Mouse (Mus musculus): ENCODE data around the gene Rgl2. TPM values are rescaled to one million over a fixed set of nuclear protein-coding genes. Genes with fewer than 3 reads are reported as not detected.
"Not testable (repeated sequence)": the region's sequence is repeated elsewhere in the genome, so short reads cannot be mapped to it uniquely, and the experiment has no call there.

Gene Rgl2
- polyA plus RNA-seq (2014; fragmentation: Nextera tagmentation; extraction: Ambion mirVana): 26.3 and 28.2 TPM in 2 replicates

- Histone ChIP-seq H3K4me3 (ENCODE audit: low read length) (peak within 1 kb of the TSS; percentile 84), H3K27ac (ENCODE audit: low read depth, low read length) (peak within 1 kb of the TSS; percentile 93), H3K4me1 (ENCODE audit: control insufficient read depth, insufficient read depth, low read length) (peaks cover 12% of the 10 kb centered on the region; the same call in 1 of the 2 replicates), H3K4me2 (replicated peaks; ENCODE audit: low read depth, low read length) (peak within 1 kb of the TSS; percentile 100), H3K9me3 (ENCODE audit: control insufficient read depth, low read length) (no peaks in the 10 kb centered on the region), H3K27me3 (ENCODE audit: control insufficient read depth, insufficient read depth, low read length) (no peaks in the 10 kb centered on the region), H3K9ac (ENCODE audit: low read depth, low read length) (peak within 1 kb of the TSS; percentile 84), H3K36me3 (ENCODE audit: control insufficient read depth, insufficient read depth, low read length) (peaks cover 12% of the 10 kb centered on the region; the same call in 1 of the 2 replicates)
- ATAC-seq (ENCODE audit: low FRiP score, low TSS enrichment): peak; percentile 86
- under 1% methylated on average over 55 of the region's 80 CpGs for WGBS
These were observed at the start of gene Rgl2 for GRCm38 (mm10) chr17:33929371-33930279. Rgl2 (plus strand) TSS chr17:33929543.

- 93% methylated on average over 9 of the region's 11 CpGs for WGBS
- not testable (repeated sequence) for H3K9ac ChIP-seq (ENCODE audit: low read depth, low read length); H3K4me2 ChIP-seq (replicated peaks; ENCODE audit: low read depth, low read length); H3K27ac ChIP-seq (ENCODE audit: low read depth, low read length); H3K4me1 ChIP-seq (ENCODE audit: control insufficient read depth, insufficient read depth, low read length); H3K4me3 ChIP-seq (ENCODE audit: low read length); ATAC-seq (ENCODE audit: low FRiP score, low TSS enrichment); H3K27me3 ChIP-seq (ENCODE audit: control insufficient read depth, insufficient read depth, low read length); H3K9me3 ChIP-seq (ENCODE audit: control insufficient read depth, low read length)
- peaks cover 41% of the 10 kb centered on the region for H3K36me3 ChIP-seq (ENCODE audit: control insufficient read depth, insufficient read depth, low read length)
These were observed 45.0 kb upstream of the Rgl2 start for GRCm38 (mm10) chr17:33884320-33884719.

- ATAC-seq (ENCODE audit: low FRiP score, low TSS enrichment); H3K9ac ChIP-seq (ENCODE audit: low read depth, low read length); H3K9me3 ChIP-seq (ENCODE audit: control insufficient read depth, low read length); H3K27me3 ChIP-seq (ENCODE audit: control insufficient read depth, insufficient read depth, low read length); H3K27ac ChIP-seq (ENCODE audit: low read depth, low read length); H3K4me2 ChIP-seq (replicated peaks; ENCODE audit: low read depth, low read length); H3K4me3 ChIP-seq (ENCODE audit: low read length); H3K4me1 ChIP-seq (ENCODE audit: control insufficient read depth, insufficient read depth, low read length): not testable (repeated sequence)
- peaks cover 19% of the 10 kb centered on the region; the same call in 1 of the 2 replicates for H3K36me3 ChIP-seq (ENCODE audit: control insufficient read depth, insufficient read depth, low read length)
- WGBS: 73% methylated on average over 2 of the region's 2 CpGs
These were observed 41.5 kb upstream of the Rgl2 start for GRCm38 (mm10) chr17:33887802-33888201.

GRCm38 (mm10) chr17:33888230-33888629 lies 41.1 kb upstream of the Rgl2 start:
- Histone ChIP-seq H3K36me3 (ENCODE audit: control insufficient read depth, insufficient read depth, low read length) (peaks cover 16% of the 10 kb centered on the region; the same call in 1 of the 2 replicates), H3K4me2 (replicated peaks; ENCODE audit: low read depth, low read length) (peak overlapping the region; percentile 54; the same call in 1 of the 2 replicates)
- H3K4me1 ChIP-seq (ENCODE audit: control insufficient read depth, insufficient read depth, low read length); H3K27ac ChIP-seq (ENCODE audit: low read depth, low read length); H3K4me3 ChIP-seq (ENCODE audit: low read length); H3K9me3 ChIP-seq (ENCODE audit: control insufficient read depth, low read length); H3K27me3 ChIP-seq (ENCODE audit: control insufficient read depth, insufficient read depth, low read length); ATAC-seq (ENCODE audit: low FRiP score, low TSS enrichment); H3K9ac ChIP-seq (ENCODE audit: low read depth, low read length): not testable (repeated sequence)

GRCm38 (mm10) chr17:33889941-33890532 lies 39.3 kb upstream of the Rgl2 start:
- WGBS: 0% methylated on average over 37 of the region's 44 CpGs

GRCm38 (mm10) chr17:33890533-33891059 lies 38.7 kb upstream of the Rgl2 start, which contains the start of gene Kifc1:
Kifc1 (minus strand) TSS chr17:33890661.
- ATAC-seq (ENCODE audit: low FRiP score, low TSS enrichment): peak; percentile 99
- WGBS: 2% methylated on average over 47 of the region's 49 CpGs
- Histone ChIP-seq H3K4me3 (ENCODE audit: low read length) (peak within 1 kb of the TSS; percentile 65), H3K9ac (ENCODE audit: low read depth, low read length) (peak within 1 kb of the TSS; percentile 70), H3K27ac (ENCODE audit: low read depth, low read length) (no peak within 1 kb of the TSS), H3K27me3 (ENCODE audit: control insufficient read depth, insufficient read depth, low read length) (no peaks in the 10 kb centered on the region), H3K4me1 (ENCODE audit: control insufficient read depth, insufficient read depth, low read length) (no peaks in the 10 kb centered on the region), H3K36me3 (ENCODE audit: control insufficient read depth, insufficient read depth, low read length) (peaks cover 9% of the 10 kb centered on the region; the same call in 1 of the 2 replicates), H3K4me2 (replicated peaks; ENCODE audit: low read depth, low read length) (peak within 1 kb of the TSS; percentile 54), H3K9me3 (ENCODE audit: control insufficient read depth, low read length) (no peaks in the 10 kb centered on the region)

More at GRCm38 (mm10) chr17:33889941-33890532, 39.3 kb upstream of the Rgl2 start:
- H3K27me3 ChIP-seq (ENCODE audit: control insufficient read depth, insufficient read depth, low read length); H3K27ac ChIP-seq (ENCODE audit: low read depth, low read length); ATAC-seq (ENCODE audit: low FRiP score, low TSS enrichment); H3K9me3 ChIP-seq (ENCODE audit: control insufficient read depth, low read length); H3K4me1 ChIP-seq (ENCODE audit: control insufficient read depth, insufficient read depth, low read length): not testable (repeated sequence)
- Histone ChIP-seq H3K4me3 (ENCODE audit: low read length) (peak overlapping the region; percentile 65), H3K9ac (ENCODE audit: low read depth, low read length) (peak overlapping the region; percentile 70), H3K4me2 (replicated peaks; ENCODE audit: low read depth, low read length) (peak overlapping the region; percentile 54), H3K36me3 (ENCODE audit: control insufficient read depth, insufficient read depth, low read length) (peaks cover 13% of the 10 kb centered on the region; the same call in 1 of the 2 replicates)

GRCm38 (mm10) chr17:33891357-33891756 lies 38.0 kb upstream of the Rgl2 start:
- Histone ChIP-seq H3K36me3 (ENCODE audit: control insufficient read depth, insufficient read depth, low read length) (peaks cover 2% of the 10 kb centered on the region; the same call in 1 of the 2 replicates), H3K9ac (ENCODE audit: low read depth, low read length) (no peak overlapping the region), H3K27ac (ENCODE audit: low read depth, low read length) (no peak overlapping the region), H3K27me3 (ENCODE audit: control insufficient read depth, insufficient read depth, low read length) (no peaks in the 10 kb centered on the region), H3K4me3 (ENCODE audit: low read length) (no peak overlapping the region), H3K4me1 (ENCODE audit: control insufficient read depth, insufficient read depth, low read length) (no peaks in the 10 kb centered on the region), H3K9me3 (ENCODE audit: control insufficient read depth, low read length) (no peaks in the 10 kb centered on the region), H3K4me2 (replicated peaks; ENCODE audit: low read depth, low read length) (no peak overlapping the region)
- ATAC-seq (ENCODE audit: low FRiP score, low TSS enrichment): no peak
- 69% methylated on average over 2 of the region's 2 CpGs for WGBS

- WGBS: 73% methylated on average over 6 of the region's 6 CpGs
- H3K36me3 ChIP-seq (ENCODE audit: control insufficient read depth, insufficient read depth, low read length); ATAC-seq (ENCODE audit: low FRiP score, low TSS enrichment); H3K9me3 ChIP-seq (ENCODE audit: control insufficient read depth, low read length); H3K4me2 ChIP-seq (replicated peaks; ENCODE audit: low read depth, low read length); H3K4me3 ChIP-seq (ENCODE audit: low read length); H3K27me3 ChIP-seq (ENCODE audit: control insufficient read depth, insufficient read depth, low read length); H3K4me1 ChIP-seq (ENCODE audit: control insufficient read depth, insufficient read depth, low read length); H3K9ac ChIP-seq (ENCODE audit: low read depth, low read length); H3K27ac ChIP-seq (ENCODE audit: low read depth, low read length): not testable (repeated sequence)
These were observed 37.5 kb upstream of the Rgl2 start for GRCm38 (mm10) chr17:33891892-33892291.
